Mouse (Mus musculus) megakaryocyte, embryonic 14.5 days (primary cell): ENCODE measurements at regions not wholly inside any gene's neighbourhood (a gene's known extent, or its start where the extent isn't known, plus 50 kb on each side); places are given as distances from the start of the nearest gene placed in this dataset.

Experiments used
- H3K27me3 ChIP-seq: replicated peaks from 2 replicates; pipeline ENCODE3; 2012; ENCODE audit warnings: inconsistent platforms
- H3K36me3 ChIP-seq: replicated peaks from 2 replicates; pipeline ENCODE3; 2012; ENCODE audit warnings: low read length, inconsistent platforms, mixed read lengths
- H3K4me1 ChIP-seq: 2 replicates; pipeline ENCODE4 v1.6.1; 2012; ENCODE audit warnings: inconsistent platforms
- H3K4me3 ChIP-seq: replicated peaks from 2 replicates; pipeline ENCODE3; 2012; ENCODE audit warnings: moderate library complexity, mild to moderate bottlenecking, inconsistent platforms
- H3K9me3 ChIP-seq: 2 replicates; pipeline ENCODE4 v1.6.1; 2012; ENCODE audit warnings: inconsistent platforms
- FLI1 ChIP-seq: IDR thresholded peaks from 2 replicates; pipeline ENCODE4 v1.6.1; 2012; ENCODE audit warnings: low read length, inconsistent platforms, mixed read lengths
- GATA1 ChIP-seq: IDR thresholded peaks from 3 replicates; pipeline ENCODE4 v1.6.1; 2012; ENCODE audit warnings: mixed read lengths, low read length, inconsistent platforms, borderline replicate concordance

GRCm38 (mm10) chr13:46129236-46129855 is 144.2 kb upstream of the Stmnd1 start:
- Histone ChIP-seq H3K4me3 (no peak overlapping the region), H3K4me1 (no peaks in the 10 kb centered on the region), H3K27me3 (no peaks in the 10 kb centered on the region), H3K9me3 (0 out of 2 replicates have a peak, but pooled peaks cover 3% of the 10 kb centered on the region), H3K36me3 (no peaks in the 10 kb centered on the region)
- TF ChIP-seq FLI1: no peak
- no peak for TF ChIP-seq GATA1

DNA sequence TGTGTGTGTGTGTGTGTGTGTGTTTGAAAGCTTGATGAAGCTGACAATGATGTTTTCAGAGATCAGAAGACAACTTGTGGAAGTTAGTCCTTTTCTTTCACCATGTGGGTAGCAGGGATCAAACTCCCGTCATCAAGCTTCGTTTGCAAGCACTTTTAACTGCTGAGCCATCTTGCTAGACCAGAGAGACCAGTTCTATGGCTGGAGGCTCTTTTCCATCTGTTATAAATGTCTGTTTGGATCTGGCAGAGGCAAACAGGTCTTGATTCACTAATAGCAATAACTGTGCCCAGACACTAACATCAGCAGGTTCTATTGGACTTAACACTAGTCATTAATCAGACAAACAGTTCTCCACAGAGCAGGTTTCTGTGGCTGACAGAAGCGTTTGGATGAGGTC is 150.1 kb upstream of the Stmnd1 start:
- no peak overlapping the region for H3K4me3 ChIP-seq
- 0 out of 2 replicates have a peak, but pooled peaks cover 3% of the 10 kb centered on the region for H3K9me3 ChIP-seq
- H3K36me3 ChIP-seq: no peaks in the 10 kb centered on the region
- H3K4me1 ChIP-seq: no peaks in the 10 kb centered on the region
- H3K27me3 ChIP-seq: peaks cover 2% of the 10 kb centered on the region
- TF ChIP-seq FLI1 (no peak), GATA1 (no peak)

DNA sequence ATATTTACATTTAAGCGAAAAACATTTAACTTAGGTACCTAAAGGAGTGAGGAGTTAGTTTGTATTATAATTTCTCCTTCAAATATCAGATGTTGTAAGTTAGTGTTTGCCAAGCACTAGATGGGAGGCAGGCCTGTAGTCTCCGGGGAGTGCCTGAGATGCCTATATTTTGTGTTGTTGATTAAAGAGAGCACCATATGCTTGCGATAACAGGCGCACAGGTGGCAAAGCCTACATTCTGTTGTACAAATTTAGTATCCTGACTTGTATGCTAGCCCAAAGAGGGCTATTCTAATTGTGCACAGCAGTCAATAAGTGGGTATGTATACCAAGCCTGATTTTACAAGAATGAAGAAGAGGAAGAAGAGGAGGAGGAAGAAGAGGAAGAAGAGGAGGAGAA is 151.8 kb upstream of the Atxn1 start:
- Histone ChIP-seq H3K36me3 (no peaks in the 10 kb centered on the region), H3K4me1 (no peaks in the 10 kb centered on the region), H3K9me3 (no peaks in the 10 kb centered on the region), H3K4me3 (no peak overlapping the region), H3K27me3 (peaks cover 2% of the 10 kb centered on the region)
- TF ChIP-seq GATA1: no peak
- TF ChIP-seq FLI1: no peak

GRCm38 (mm10) chr13:46104971-46105370 is 140.2 kb upstream of the Atxn1 start:
- H3K4me3 ChIP-seq: no peak overlapping the region
- H3K9me3 ChIP-seq: no peaks in the 10 kb centered on the region
- TF ChIP-seq FLI1 (no peak), GATA1 (no peak)
- H3K36me3 ChIP-seq: no peaks in the 10 kb centered on the region
- no peaks in the 10 kb centered on the region for H3K4me1 ChIP-seq
- H3K27me3 ChIP-seq: peaks cover 10% of the 10 kb centered on the region

DNA sequence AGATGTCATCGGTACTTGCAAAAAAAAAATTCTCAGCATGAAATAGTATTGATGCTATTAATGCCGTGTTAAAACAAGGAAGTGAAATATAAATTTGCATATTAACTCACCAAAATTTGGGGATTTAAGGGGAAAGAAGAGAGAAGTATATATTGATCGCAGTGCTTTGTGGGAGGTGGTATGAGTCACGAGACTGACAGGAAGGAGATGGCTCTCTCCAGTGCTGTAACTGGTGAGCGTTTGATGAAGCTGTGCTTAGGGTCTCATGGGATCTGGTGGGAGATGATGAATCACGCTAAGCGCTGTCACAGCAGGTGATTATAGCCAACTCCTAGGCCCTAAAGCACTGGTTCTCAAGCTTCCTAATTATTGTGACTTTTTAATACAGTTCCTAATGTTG is 133.8 kb upstream of the Atxn1 start:
- peaks cover 13% of the 10 kb centered on the region for H3K4me1 ChIP-seq
- H3K36me3 ChIP-seq: no peaks in the 10 kb centered on the region
- no peaks in the 10 kb centered on the region for H3K9me3 ChIP-seq
- H3K4me3 ChIP-seq: no peak overlapping the region
- TF ChIP-seq GATA1 (no peak), FLI1 (no peak)
- H3K27me3 ChIP-seq: peaks cover 11% of the 10 kb centered on the region

GRCm38 (mm10) chr13:46098131-46098530 is 133.3 kb upstream of the Atxn1 start:
- Histone ChIP-seq H3K4me1 (peaks cover 13% of the 10 kb centered on the region), H3K27me3 (peaks cover 10% of the 10 kb centered on the region), H3K36me3 (no peaks in the 10 kb centered on the region), H3K9me3 (no peaks in the 10 kb centered on the region), H3K4me3 (no peak overlapping the region)
- TF ChIP-seq GATA1 (no peak), FLI1 (no peak)

DNA sequence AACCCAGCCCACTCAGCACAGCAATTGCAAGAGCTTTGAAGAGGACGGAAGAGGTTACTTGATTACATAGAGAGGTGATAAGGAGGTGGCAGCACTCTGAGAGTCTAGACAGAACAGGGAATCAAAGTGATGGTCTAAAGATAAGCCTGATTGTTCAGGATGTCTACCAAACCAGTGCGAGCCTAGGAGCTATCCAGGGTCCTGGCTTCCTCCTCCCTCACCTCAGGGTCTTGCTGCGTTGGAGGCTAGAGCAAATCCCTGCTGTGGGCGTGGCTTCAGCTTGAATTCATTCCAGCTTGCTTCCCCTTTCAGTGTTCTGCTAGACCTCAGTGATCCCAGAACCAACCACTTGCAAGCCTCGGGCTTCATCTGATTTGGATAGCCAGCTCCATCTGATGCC is 132.2 kb upstream of the Atxn1 start:
- H3K4me3 ChIP-seq: no peak overlapping the region
- H3K27me3 ChIP-seq: peaks cover 10% of the 10 kb centered on the region
- no peaks in the 10 kb centered on the region for H3K36me3 ChIP-seq
- H3K9me3 ChIP-seq: no peaks in the 10 kb centered on the region
- H3K4me1 ChIP-seq: peaks cover 23% of the 10 kb centered on the region
- no peak for TF ChIP-seq GATA1
- TF ChIP-seq FLI1: no peak

GRCm38 (mm10) chr13:46096416-46096815 is 131.6 kb upstream of the Atxn1 start:
- Histone ChIP-seq H3K36me3 (no peaks in the 10 kb centered on the region), H3K4me1 (peaks cover 29% of the 10 kb centered on the region), H3K4me3 (no peak overlapping the region), H3K27me3 (peaks cover 8% of the 10 kb centered on the region), H3K9me3 (no peaks in the 10 kb centered on the region)
- TF ChIP-seq FLI1 (no peak), GATA1 (no peak)

DNA sequence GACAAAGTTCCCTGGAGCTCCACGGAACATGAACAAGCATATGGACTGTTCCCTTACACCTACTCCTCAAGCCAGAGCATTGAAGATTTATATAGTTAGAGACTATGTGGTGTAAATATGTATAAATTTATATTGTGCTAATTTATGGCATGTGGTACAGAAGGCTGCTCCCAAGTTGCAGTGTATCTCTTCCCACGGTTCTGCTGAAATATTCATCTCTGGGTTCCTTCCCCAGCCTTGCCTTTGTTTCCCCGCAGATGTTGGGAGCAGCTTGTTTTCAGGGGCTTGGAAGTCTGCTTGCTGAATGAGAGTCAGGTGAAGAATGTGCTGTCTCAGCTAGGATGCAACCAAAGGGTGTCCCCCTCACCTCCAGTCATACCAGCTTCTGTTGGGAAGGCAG is 128.0 kb upstream of the Atxn1 start:
- peaks cover 9% of the 10 kb centered on the region for H3K36me3 ChIP-seq
- H3K9me3 ChIP-seq: peaks cover 17% of the 10 kb centered on the region
- peaks cover 42% of the 10 kb centered on the region for H3K4me1 ChIP-seq
- TF ChIP-seq GATA1: no peak
- TF ChIP-seq FLI1: no peak
- H3K4me3 ChIP-seq: no peak overlapping the region
- peaks cover 2% of the 10 kb centered on the region for H3K27me3 ChIP-seq

GRCm38 (mm10) chr13:46091109-46091508 is 126.3 kb upstream of the Atxn1 start:
- H3K36me3 ChIP-seq: peaks cover 9% of the 10 kb centered on the region
- H3K27me3 ChIP-seq: no peaks in the 10 kb centered on the region
- peaks cover 46% of the 10 kb centered on the region for H3K4me1 ChIP-seq
- TF ChIP-seq GATA1 (no peak), FLI1 (no peak)
- H3K4me3 ChIP-seq: peak overlapping the region; percentile 31
- H3K9me3 ChIP-seq: peaks cover 17% of the 10 kb centered on the region

DNA sequence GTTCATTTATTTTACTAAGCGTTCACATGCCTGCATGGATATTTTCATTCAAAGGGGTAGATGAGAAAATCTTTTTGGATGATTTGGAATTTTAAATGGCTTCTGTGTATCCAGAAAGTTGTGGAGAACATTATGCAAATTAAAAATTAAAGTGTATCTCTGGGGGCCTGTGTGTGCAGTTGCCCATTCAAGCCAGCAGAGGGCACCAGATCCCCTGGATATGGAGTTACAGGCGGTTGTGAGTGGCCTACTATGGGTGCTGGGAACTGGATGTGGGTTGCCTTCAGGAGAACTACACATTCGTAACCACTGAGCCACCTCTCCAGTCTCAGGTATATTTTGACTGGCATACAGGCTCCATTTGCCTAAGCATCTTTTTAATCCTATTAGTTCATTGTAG is 123.4 kb upstream of the Atxn1 start:
- no peaks in the 10 kb centered on the region for H3K27me3 ChIP-seq
- no peak for TF ChIP-seq FLI1
- TF ChIP-seq GATA1: no peak
- H3K4me1 ChIP-seq: peaks cover 44% of the 10 kb centered on the region
- H3K4me3 ChIP-seq: no peak overlapping the region
- peaks cover 9% of the 10 kb centered on the region for H3K36me3 ChIP-seq
- H3K9me3 ChIP-seq: peaks cover 21% of the 10 kb centered on the region

DNA sequence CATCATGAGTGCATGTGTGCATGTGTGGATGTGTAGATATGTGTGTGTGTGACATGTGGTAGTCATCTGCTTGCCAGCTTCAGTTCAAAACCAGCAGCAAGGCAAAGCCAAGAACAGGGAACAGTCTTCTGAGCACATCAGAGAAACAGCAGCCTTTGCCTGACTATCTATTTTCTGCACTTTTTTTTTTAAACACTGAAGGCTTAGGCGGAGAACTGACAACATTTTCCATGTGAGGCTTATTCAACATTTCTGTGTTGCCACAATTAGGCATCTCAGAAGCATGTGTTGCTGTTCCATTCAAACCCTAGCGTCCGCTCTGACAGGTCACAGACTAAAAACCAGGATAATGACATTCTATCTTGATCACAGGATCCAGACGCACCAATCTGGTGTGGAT is 122.9 kb upstream of the Atxn1 start:
- Histone ChIP-seq H3K4me1 (peaks cover 40% of the 10 kb centered on the region), H3K4me3 (peak overlapping the region; percentile 33)
- no peak for TF ChIP-seq FLI1
- TF ChIP-seq GATA1: no peak

More for the DNA sequence above, 122.9 kb upstream of the Atxn1 start:
- Histone ChIP-seq H3K9me3 (peaks cover 21% of the 10 kb centered on the region), H3K27me3 (no peaks in the 10 kb centered on the region), H3K36me3 (peaks cover 9% of the 10 kb centered on the region)
